Mouse (Mus musculus): ENCODE measurements around the gene Csnk2a2.

- TF ChIP-seq CTCF (IDR thresholded peaks at IDR 0.05; ENCODE audit: low read depth, low read length) = no peak
- no peak for TF ChIP-seq POLR2A (IDR thresholded peaks at IDR 0.05; ENCODE audit: extremely low read depth, insufficient read depth, low read length)
Measured at GRCm38 (mm10) chr8:95523991-95524390, 34.2 kb upstream of the Csnk2a2 start.

All from liver, adult 2 months (tissue).